8 mouse cellular contexts compared by ENCODE assay signal in the genomic region with DNA sequence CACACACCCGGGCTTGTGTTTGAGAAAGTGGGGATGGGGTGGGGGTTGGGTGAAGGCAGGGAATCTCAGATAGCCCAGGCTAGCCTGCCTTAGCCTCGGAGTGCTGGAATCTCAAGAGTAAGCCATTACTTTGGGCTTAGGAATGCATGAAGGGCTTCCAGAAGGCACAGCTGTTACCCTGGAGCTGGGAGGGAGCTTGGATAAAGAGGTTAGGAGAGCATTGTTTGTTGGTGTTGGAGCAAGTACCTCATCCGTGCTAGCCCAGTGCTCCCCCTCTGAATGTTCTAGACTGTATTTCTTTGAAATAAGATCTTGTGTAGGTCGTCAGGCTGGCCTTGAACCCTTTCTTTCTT. TPM values are rescaled to one million over a fixed set of nuclear protein-coding genes. Genes with fewer than 3 reads are reported as not detected.
A peak's percentile ranks its signal among the peaks of the same experiment; 100 is the strongest.
DNase-seq lines count a peak whose midpoint lies in the region; ATAC-seq lines count a peak whose summit lies in the region.

No protein-coding gene starts in this region.

- H3K9ac ChIP-seq in heart, embryonic 11.5 days (ENCODE audit: low read depth, low read length): peak overlapping the region; percentile 86
- peak overlapping the region; percentile 37 for H3K9ac ChIP-seq in forebrain, embryonic 13.5 days

- no peaks in the 10 kb centered on the region for H3K36me3 ChIP-seq in heart, embryonic 11.5 days (ENCODE audit: control insufficient read depth, insufficient read depth, low read length)
- H3K36me3 ChIP-seq in forebrain, embryonic 13.5 days (ENCODE audit: poor library complexity, severe bottlenecking): no peaks in the 10 kb centered on the region

- no peak for ATAC-seq in heart, embryonic 11.5 days (replicated peaks; ENCODE audit: insufficient number of reproducible peaks, low FRiP score, low TSS enrichment)
- ATAC-seq in forebrain, embryonic 13.5 days: no peak

- no peaks in the 10 kb centered on the region for H3K27me3 ChIP-seq in heart, embryonic 11.5 days (ENCODE audit: control insufficient read depth, insufficient read depth, low read length)
- peaks cover 12% of the 10 kb centered on the region; the same call in 1 of the 2 replicates for H3K27me3 ChIP-seq in forebrain, embryonic 13.5 days

- intact Hi-C loops in heart, postnatal 10 days (cut with DNase I): loop anchor here (1.0 kb wide), 1 partner anchor 24 kb away; no protein-coding TSS in a partner anchor

- H3K4me1 ChIP-seq in heart, embryonic 11.5 days (ENCODE audit: control insufficient read depth, insufficient read depth, low read length): peaks cover 41% of the 10 kb centered on the region
- H3K4me1 ChIP-seq in forebrain, embryonic 13.5 days: peaks cover 17% of the 10 kb centered on the region; the same call in 1 of the 2 replicates

- H3K27ac ChIP-seq in heart, embryonic 11.5 days (ENCODE audit: low read depth, low read length): peak overlapping the region; percentile 86
- no peak overlapping the region for H3K27ac ChIP-seq in forebrain, embryonic 13.5 days

- DNase-seq in heart, postnatal 10 days: no peak
- DNase-seq in ES-CJ7 (ENCODE audit: low read depth, low spot score): peak; percentile 54
- DNase-seq in lung, postnatal 25 days (ENCODE audit: low spot score): peak; percentile 65
- no peak for DNase-seq in spleen, postnatal 14 days (ENCODE audit: low spot score in 2 of 2)
- no peak for DNase-seq in left cerebral cortex, adult 18-20 months (ENCODE audit: low spot score in 2 of 2)
- DNase-seq in thymus, adult 18-20 months: no peak

- H3K4me2 ChIP-seq in heart, embryonic 11.5 days: peak overlapping the region; percentile 72
- H3K4me2 ChIP-seq in forebrain, embryonic 13.5 days: peak overlapping the region; percentile 55

- no peaks in the 10 kb centered on the region for H3K9me3 ChIP-seq in heart, embryonic 11.5 days (replicated peaks; ENCODE audit: control insufficient read depth, low read length)
- no peaks in the 10 kb centered on the region for H3K9me3 ChIP-seq in forebrain, embryonic 13.5 days (replicated peaks)

- H3K4me3 ChIP-seq in heart, embryonic 11.5 days (ENCODE audit: low read depth, low read length): peak overlapping the region; percentile 43
- H3K4me3 ChIP-seq in forebrain, embryonic 13.5 days: peak overlapping the region; percentile 30

- WGBS in heart, embryonic 11.5 days (ENCODE audit: insufficient replicate concordance): 18% methylated on average over 4 of the region's 4 CpGs
- 11% methylated on average over 4 of the region's 4 CpGs for WGBS in forebrain, embryonic 13.5 days

RNA-seq across cellular contexts. Expression of a gene that starts 22.8 kb away (rescaled TPM):
- polyA plus RNA-seq in heart, embryonic 11.5 days (2014; fragmentation: Nextera tagmentation; extraction: Ambion mirVana): 7,480 and 8,290 TPM in 2 replicates
- 1,000 to 10,000 TPM; 1,831 to 2,004 TPM for total RNA-seq in heart, postnatal 10 days (2021)
- 15,903 and 18,325 TPM in 2 replicates for polyA plus RNA-seq in forebrain, embryonic 13.5 days (2015; fragmentation: Nextera tagmentation; extraction: Ambion mirVana)
- 1,000 to 10,000 TPM; 2,346 to 2,379 TPM for total RNA-seq in left cerebral cortex, adult 18-20 months (2021)

RNA-seq across cellular contexts. Expression of a gene that starts 30.8 kb away (rescaled TPM):
- polyA plus RNA-seq in heart, embryonic 11.5 days (2014; fragmentation: Nextera tagmentation; extraction: Ambion mirVana): 180 and 186 TPM in 2 replicates
- total RNA-seq in heart, postnatal 10 days (2021): 100 to 1,000 TPM; 103 to 132 TPM
- polyA plus RNA-seq in forebrain, embryonic 13.5 days (2015; fragmentation: Nextera tagmentation; extraction: Ambion mirVana): 521 and 522 TPM in 2 replicates
- total RNA-seq in left cerebral cortex, adult 18-20 months (2021): 100 to 1,000 TPM; 280 to 311 TPM

RNA-seq across cellular contexts. Expression of a gene that starts 34.2 kb away (rescaled TPM):
- polyA plus RNA-seq in heart, embryonic 11.5 days (2014; fragmentation: Nextera tagmentation; extraction: Ambion mirVana): 7.0 and 8.0 TPM in 2 replicates
- 1 to 10 TPM; 8.8 to 9.2 TPM for total RNA-seq in heart, postnatal 10 days (2021)
- 30.7 and 35.1 TPM in 2 replicates for polyA plus RNA-seq in forebrain, embryonic 13.5 days (2015; fragmentation: Nextera tagmentation; extraction: Ambion mirVana)
- total RNA-seq in left cerebral cortex, adult 18-20 months (2021): 10 to 100 TPM; 28.7 to 28.8 TPM

Comparison
In these comparisons a context has a peak if more than half of its experiments do, and no peak if none do; other contexts are left out.
1. DNase-seq: peak in ES-CJ7 (single experiment) and lung, postnatal 25 days (single experiment); none in heart, postnatal 10 days (0 of 2), spleen, postnatal 14 days (0 of 2), left cerebral cortex, adult 18-20 months (0 of 2) and thymus, adult 18-20 months (0 of 2).